Mouse (Mus musculus): Measurements from ENCODE around the gene Kdm5a.

- TF ChIP-seq POLR2A (IDR thresholded peaks at IDR 0.05; ENCODE audit: extremely low read depth, insufficient read depth, low read length) = no peak
- TF ChIP-seq CTCF (IDR thresholded peaks at IDR 0.05; ENCODE audit: extremely low read depth, insufficient read depth, low read length) = no peak
Measured at GRCm38 (mm10) chr6:120453556-120453955, 89.6 kb downstream of the Kdm5a start.
